Mouse (Mus musculus): ENCODE measurements around the gene Syt13. TPM values are rescaled to one million over a fixed set of nuclear protein-coding genes. Genes with fewer than 3 reads are reported as not detected.

Gene Syt13
- polyA plus RNA-seq, 1 experiment from 2014 or later, result 22.7 TPM

Other genes with a start within 250 kb of the Syt13 start
- gene Prdm11, start 131.1 kb downstream of the Syt13 start, polyA plus RNA-seq (2015; fragmentation: Nextera tagmentation; extraction: Ambion mirVana), result 4.4 and 6.5 TPM in 2 replicates